Mouse (Mus musculus) right cerebral cortex, postnatal 14 days (tissue): ENCODE measurements at regions not wholly inside any gene's neighbourhood (a gene's known extent, or its start where the extent isn't known, plus 50 kb on each side); places are given as distances from the start of the nearest gene placed in this dataset.

Experiments
- DNase-seq: peaks from one replicate; pipeline ENCODE4 v3.0.0; 2022

GRCm38 (mm10) chr10:126176759-126177473 lies 210.9 kb downstream of the Lrig3 start:
- no peak for DNase-seq

GRCm38 (mm10) chr10:126182386-126182785 lies 216.4 kb downstream of the Lrig3 start:
- no peak for DNase-seq

- no peak for DNase-seq
These were observed 218.0 kb downstream of the Lrig3 start for GRCm38 (mm10) chr10:126183961-126184360.

DNA sequence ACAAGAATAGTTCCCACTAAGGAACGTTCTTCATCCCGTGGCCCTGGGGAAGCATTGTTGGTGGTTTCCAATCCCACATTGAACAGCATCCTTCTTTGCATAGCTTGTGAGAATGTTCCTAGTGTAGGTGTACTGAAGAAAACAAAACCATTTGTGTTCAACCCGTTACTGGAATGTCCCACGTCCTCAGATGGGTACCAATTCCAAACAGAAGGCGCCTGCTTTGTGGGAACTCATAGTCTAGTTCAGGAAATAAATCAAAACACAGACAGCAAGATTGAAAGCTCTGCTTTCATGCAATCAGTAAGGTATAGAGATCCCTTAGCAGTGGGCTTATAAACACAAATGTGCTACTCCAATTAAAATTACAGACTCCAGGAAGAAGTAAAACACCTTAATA lies 219.4 kb downstream of the Lrig3 start:
- DNase-seq, result no peak

DNA sequence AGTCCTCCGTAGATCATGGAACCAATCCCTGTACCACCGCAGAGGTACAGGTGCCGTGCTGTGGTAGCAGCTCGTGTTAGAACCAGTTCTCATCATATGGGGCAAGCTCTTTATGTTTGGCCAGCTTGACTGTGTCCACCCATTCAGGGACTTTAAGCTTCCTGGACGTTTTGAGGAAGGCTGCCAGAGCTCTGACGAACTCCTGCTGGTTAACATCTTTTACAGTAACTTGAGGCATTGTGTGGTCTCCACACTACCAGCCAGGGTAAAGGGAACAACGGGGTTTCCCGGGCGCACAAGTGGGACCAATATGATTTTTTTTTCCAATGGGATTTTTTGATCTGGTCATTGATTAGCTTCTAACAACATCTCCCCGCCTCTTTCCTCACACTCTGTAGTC lies 220.1 kb downstream of the Lrig3 start:
- DNase-seq, result no peak

DNA sequence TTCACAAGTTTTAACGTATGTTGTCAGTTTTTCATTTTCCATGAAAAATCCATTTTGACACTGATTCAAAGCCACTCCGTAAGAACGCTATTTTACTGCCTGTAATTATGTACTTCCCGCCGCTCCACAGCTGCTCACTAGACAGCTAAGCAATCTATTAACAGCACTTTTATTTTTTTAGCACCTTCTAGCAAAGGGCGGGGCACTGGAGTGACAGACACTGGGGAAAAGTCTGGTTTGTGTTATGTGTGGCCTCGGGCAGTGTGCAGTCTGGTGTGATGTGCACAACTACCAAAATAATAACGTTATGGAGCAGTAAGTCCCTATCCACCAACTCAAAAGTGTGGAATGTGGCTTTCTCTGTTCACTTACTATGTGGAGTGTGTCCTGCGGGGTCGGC lies 223.0 kb downstream of the Lrig3 start:
- no peak for DNase-seq
